Mouse (Mus musculus) C2C12 (cell line): ENCODE data around the gene Thoc7. TPM values are rescaled to one million over a fixed set of nuclear protein-coding genes. Genes with fewer than 3 reads are reported as not detected.
"Not testable (repeated sequence)": the region's sequence is repeated elsewhere in the genome, so short reads cannot be mapped to it uniquely, and the experiment has no call there.

Source experiments
- H3K27me3 ChIP-seq: one replicate; pipeline ENCODE4 v1.6.1; 2011; ENCODE audit not compliant: control insufficient read depth, insufficient read depth, insufficient read length
- H3K36me3 ChIP-seq: one replicate; pipeline ENCODE4 v1.6.1; 2011; ENCODE audit not compliant: control insufficient read depth, insufficient read depth
- H3K4me3 ChIP-seq: one replicate; pipeline ENCODE4 v1.5.1; 2011; ENCODE audit warnings: mild to moderate bottlenecking, control low read depth; ENCODE audit not compliant: poor library complexity, insufficient read depth, severe bottlenecking
- H3K79me2 ChIP-seq: one replicate; pipeline ENCODE4 v1.6.1; 2011; ENCODE audit not compliant: control insufficient read depth, insufficient read depth
- H3K79me3 ChIP-seq: one replicate; pipeline ENCODE4 v1.6.1; 2011; ENCODE audit warnings: low read depth, control low read depth
- H3ac ChIP-seq: one replicate; pipeline ENCODE3; 2011; ENCODE audit warnings: low read depth; ENCODE audit not compliant: control insufficient read depth, insufficient read length
- CEBPB ChIP-seq: IDR thresholded peaks from one replicate; pipeline ENCODE4 v1.6.1; 2011; ENCODE audit warnings: low read depth, mild to moderate bottlenecking, control low read depth, moderate library complexity
- CTCF ChIP-seq: IDR thresholded peaks from one replicate; pipeline ENCODE4 v1.5.1; 2011; ENCODE audit not compliant: control insufficient read depth, insufficient read depth, insufficient read length
- FOSL1 ChIP-seq: IDR thresholded peaks from one replicate; pipeline ENCODE4 v1.8.0; 2011; ENCODE audit warnings: mild to moderate bottlenecking, low read length; ENCODE audit not compliant: poor library complexity, insufficient read depth, severe bottlenecking
- MAX ChIP-seq: IDR thresholded peaks from one replicate; pipeline ENCODE4 v1.6.1; 2011; ENCODE audit warnings: mild to moderate bottlenecking, control low read depth
- MYOD1 ChIP-seq: IDR thresholded peaks from one replicate; pipeline ENCODE4 v1.6.1; 2011; ENCODE audit warnings: low read depth; ENCODE audit not compliant: control insufficient read depth, insufficient read length
- MYOG ChIP-seq: IDR thresholded peaks from one replicate; pipeline ENCODE4 v1.6.1; 2011; ENCODE audit not compliant: control insufficient read depth, insufficient read length; ENCODE audit errors: extremely low read depth
- USF1 ChIP-seq: IDR thresholded peaks from one replicate; pipeline ENCODE4 v1.6.1; 2011; ENCODE audit warnings: low read depth, mild to moderate bottlenecking, control low read depth, moderate library complexity
- polyA plus RNA-seq: library from polyadenylated mRNA; unstranded; fragments of >200 nt; fragmentation: generic; extraction: Trizol; gene quantifications from one replicate; pipeline ENCODE4 v1.2.1, GENCODE M21; 2012; ENCODE audit warnings: missing spikeins

The Thoc7 gene
- polyA plus RNA-seq, 1 experiment = 63.8 TPM

- H3K36me3 ChIP-seq = no peaks in the 10 kb centered on the region
- no peak overlapping the region for H3ac ChIP-seq
- H3K79me3 ChIP-seq = no peaks in the 10 kb centered on the region
- no peaks in the 10 kb centered on the region for H3K27me3 ChIP-seq
- H3K79me2 ChIP-seq = no peaks in the 10 kb centered on the region
- TF ChIP-seq MYOD1 (no peak), MAX (no peak)
- H3K4me3 ChIP-seq = no peak overlapping the region
These were observed 6.8 kb upstream of the Thoc7 start for GRCm38 (mm10) chr14:13968476-13968875.

- Histone ChIP-seq H3K79me2 (no peaks in the 10 kb centered on the region), H3K36me3 (no peaks in the 10 kb centered on the region), H3K79me3 (no peaks in the 10 kb centered on the region), H3K27me3 (no peaks in the 10 kb centered on the region), H3K4me3 (no peak overlapping the region), H3ac (no peak overlapping the region)
- no peak for TF ChIP-seq USF1
- TF ChIP-seq CEBPB = no peak
- no peak for TF ChIP-seq MYOG
- TF ChIP-seq FOSL1 = no peak
- no peak for TF ChIP-seq CTCF
- TF ChIP-seq MYOD1 = no peak
- TF ChIP-seq MAX = no peak
These were observed 6.0 kb upstream of the Thoc7 start for GRCm38 (mm10) chr14:13967607-13968006.

- no peak overlapping the region for H3K4me3 ChIP-seq
These were observed 1.9 kb upstream of the Thoc7 start for GRCm38 (mm10) chr14:13963527-13963926.

GRCm38 (mm10) chr14:13962476-13962875 lies 824 bp upstream of the Thoc7 start:
- no peak overlapping the region for H3K4me3 ChIP-seq
- TF ChIP-seq FOSL1 (no peak), MAX (no peak)
- no peaks in the 10 kb centered on the region for H3K36me3 ChIP-seq
- peaks cover 25% of the 10 kb centered on the region for H3K79me3 ChIP-seq
- peaks cover 33% of the 10 kb centered on the region for H3K79me2 ChIP-seq
- no peaks in the 10 kb centered on the region for H3K27me3 ChIP-seq
- no peak overlapping the region for H3ac ChIP-seq

More at GRCm38 (mm10) chr14:13963527-13963926, 1.9 kb upstream of the Thoc7 start:
- TF ChIP-seq FOSL1 (no peak), USF1 (no peak), MYOD1 (no peak)
- Histone ChIP-seq H3K79me3 (peaks cover 15% of the 10 kb centered on the region), H3K27me3 (no peaks in the 10 kb centered on the region), H3ac (no peak overlapping the region), H3K36me3 (no peaks in the 10 kb centered on the region), H3K79me2 (peaks cover 22% of the 10 kb centered on the region)

- TF ChIP-seq MYOG = no peak
- TF ChIP-seq FOSL1 = no peak
- TF ChIP-seq CEBPB = no peak
- TF ChIP-seq CTCF = no peak
- TF ChIP-seq MYOD1 = no peak
- TF ChIP-seq MAX = no peak
- TF ChIP-seq USF1 = no peak
- Histone ChIP-seq H3K79me3 (peaks cover 35% of the 10 kb centered on the region), H3K4me3 (peak overlapping the region; percentile 60), H3K27me3 (no peaks in the 10 kb centered on the region), H3K36me3 (peaks cover 1% of the 10 kb centered on the region), H3ac (peak overlapping the region; percentile 65), H3K79me2 (peaks cover 46% of the 10 kb centered on the region)
These were observed 948 bp downstream of the Thoc7 start for GRCm38 (mm10) chr14:13960482-13961325.

GRCm38 (mm10) chr14:13960079-13960478 lies 1.6 kb downstream of the Thoc7 start:
- no peak for TF ChIP-seq MYOD1
- TF ChIP-seq USF1 = no peak
- no peak for TF ChIP-seq CTCF
- Histone ChIP-seq H3K79me2 (peaks cover 53% of the 10 kb centered on the region), H3ac (no peak overlapping the region)

GRCm38 (mm10) chr14:13952151-13952550 lies 9.5 kb downstream of the Thoc7 start:
- peaks cover 14% of the 10 kb centered on the region for H3K79me3 ChIP-seq
- H3K4me3 ChIP-seq, H3K27me3 ChIP-seq, H3ac ChIP-seq: not testable (repeated sequence)
- peaks cover 39% of the 10 kb centered on the region for H3K36me3 ChIP-seq
- H3K79me2 ChIP-seq = peaks cover 19% of the 10 kb centered on the region

More at GRCm38 (mm10) chr14:13960079-13960478, 1.6 kb downstream of the Thoc7 start:
- Histone ChIP-seq H3K36me3 (peaks cover 5% of the 10 kb centered on the region), H3K27me3 (no peaks in the 10 kb centered on the region), H3K4me3 (peak overlapping the region; percentile 60), H3K79me3 (peaks cover 39% of the 10 kb centered on the region)
